ENCODE assay signal across 12 mouse cellular contexts in genomic region chr1:109983537-109983912, GRCm38 (mm10). TPM values are rescaled to one million over a fixed set of nuclear protein-coding genes. Genes with fewer than 3 reads are reported as not detected.
A peak's percentile ranks its signal among the peaks of the same experiment; 100 is the strongest.
DNase-seq lines count a peak whose midpoint lies in the region; ATAC-seq and TF ChIP-seq lines count a peak whose summit lies in the region.
"Had no signal": no experiment of that assay in that cellular context is flagged by ENCODE, and none has a peak within 500 bp of the region (broad histone marks: within the 10 kb centered on the region; RNA-seq: fewer than 3 reads in every experiment).

No protein-coding gene starts in this region.

- peak overlapping the region; percentile 93 for H3K4me2 ChIP-seq in heart, embryonic 11.5 days
- peak overlapping the region; percentile 88 for H3K4me2 ChIP-seq in forebrain, embryonic 12.5 days
- peak overlapping the region; percentile 86; the same call in 1 of the 2 replicates for H3K4me2 ChIP-seq in limb, embryonic 14.5 days (replicated peaks; ENCODE audit: low read depth, low read length, severe bottlenecking)

- H3K9ac ChIP-seq in heart, embryonic 11.5 days (ENCODE audit: low read depth, low read length), result no peak overlapping the region
- H3K9ac ChIP-seq in forebrain, embryonic 12.5 days, result 0 out of 2 replicates have a peak overlapping the region, but pooled peaks have one; percentile 68
- no peak overlapping the region for H3K9ac ChIP-seq in limb, embryonic 14.5 days (ENCODE audit: low read depth, low read length, severe bottlenecking)
- H3K9ac ChIP-seq: liver, postnatal 0 days had no signal

- H3K36me3 ChIP-seq in heart, embryonic 11.5 days (ENCODE audit: control insufficient read depth, insufficient read depth, low read length), result no peaks in the 10 kb centered on the region
- H3K36me3 ChIP-seq in forebrain, embryonic 12.5 days (replicated peaks), result no peaks in the 10 kb centered on the region
- no peaks in the 10 kb centered on the region for H3K36me3 ChIP-seq in limb, embryonic 14.5 days (ENCODE audit: control insufficient read depth, insufficient read depth, low read length)

- no peaks in the 10 kb centered on the region; the same call in 1 of the 2 replicates for H3K4me1 ChIP-seq in heart, embryonic 11.5 days (ENCODE audit: control insufficient read depth, insufficient read depth, low read length)
- peaks cover 16% of the 10 kb centered on the region for H3K4me1 ChIP-seq in forebrain, embryonic 12.5 days
- H3K4me1 ChIP-seq in limb, embryonic 14.5 days (ENCODE audit: control insufficient read depth, insufficient read depth, low read length), result no peaks in the 10 kb centered on the region; the same call in 1 of the 2 replicates

- no peaks in the 10 kb centered on the region for H3K9me3 ChIP-seq in heart, embryonic 11.5 days (replicated peaks; ENCODE audit: control insufficient read depth, low read length)
- H3K9me3 ChIP-seq in forebrain, embryonic 12.5 days, result no peaks in the 10 kb centered on the region
- no peaks in the 10 kb centered on the region for H3K9me3 ChIP-seq in limb, embryonic 14.5 days (ENCODE audit: control insufficient read depth, low read length)

- H3K27me3 ChIP-seq in heart, embryonic 11.5 days (ENCODE audit: control insufficient read depth, insufficient read depth, low read length), result peaks cover 10% of the 10 kb centered on the region
- no peaks in the 10 kb centered on the region for H3K27me3 ChIP-seq in forebrain, embryonic 12.5 days
- peaks cover 13% of the 10 kb centered on the region for H3K27me3 ChIP-seq in limb, embryonic 14.5 days (ENCODE audit: control insufficient read depth, insufficient read depth, low read length)

- no peak for DNase-seq in heart, postnatal 10 days
- DNase-seq in limb, embryonic 14.5 days (ENCODE audit: low spot score), result no peak
- DNase-seq in adrenal gland, postnatal 25 days, result no peak
- DNase-seq in c-Kit-positive CD71-positive TER-119-positive erythroid progenitor cells, embryonic 14.5 days (ENCODE audit: low spot score), result no peak
- DNase-seq in right cerebral cortex, postnatal 4 days, result no peak
- DNase-seq: B cell, adult 2 months; kidney, adult 11 months; liver, postnatal 0 days had no signal

- H3K4me3 ChIP-seq in heart, embryonic 11.5 days (ENCODE audit: low read depth, low read length), result no peak overlapping the region; the same call in 1 of the 2 replicates
- peak overlapping the region; percentile 56 for H3K4me3 ChIP-seq in forebrain, embryonic 12.5 days (replicated peaks)
- peak overlapping the region; percentile 52; the same call in 1 of the 2 replicates for H3K4me3 ChIP-seq in limb, embryonic 14.5 days (replicated peaks; ENCODE audit: low read length)
- H3K4me3 ChIP-seq: erythroblast, embryonic 14.5 days had no signal

- intact Hi-C loops in heart, postnatal 10 days (cut with DNase I), result no loop called here

- H3K27ac ChIP-seq in heart, embryonic 11.5 days (ENCODE audit: low read depth, low read length), result no peak overlapping the region
- peak overlapping the region; percentile 79 for H3K27ac ChIP-seq in forebrain, embryonic 12.5 days
- H3K27ac ChIP-seq in limb, embryonic 14.5 days (replicated peaks; ENCODE audit: low read depth, low read length), result no peak overlapping the region

- no peak for TF ChIP-seq POLR2A in limb, embryonic 14.5 days (IDR thresholded peaks at IDR 0.05; ENCODE audit: borderline replicate concordance, extremely low read depth, insufficient read depth, insufficient read length)

- ATAC-seq in heart, embryonic 11.5 days (replicated peaks; ENCODE audit: insufficient number of reproducible peaks, low FRiP score, low TSS enrichment), result no peak
- ATAC-seq in cerebellum, adult (ENCODE audit: insufficient number of reproducible peaks, low FRiP score, low TSS enrichment), result peak; percentile 54
- ATAC-seq in forebrain, embryonic 12.5 days (ENCODE audit: low FRiP score), result no peak
- ATAC-seq in limb, embryonic 14.5 days (ENCODE audit: low FRiP score, low read depth), result no peak
- ATAC-seq: liver, postnatal 0 days had no signal

- WGBS in heart, embryonic 11.5 days (ENCODE audit: insufficient replicate concordance), result 32% methylated on average over 6 of the region's 6 CpGs
- WGBS in forebrain, embryonic 12.5 days, result 7% methylated on average over 6 of the region's 6 CpGs
- 30% methylated on average over 6 of the region's 6 CpGs for WGBS in limb, embryonic 14.5 days

RNA-seq across cellular contexts. Expression of gene Cdh7, which starts 1.3 kb away (rescaled TPM):
- polyA plus RNA-seq in heart, embryonic 11.5 days (2014; fragmentation: Nextera tagmentation; extraction: Ambion mirVana), result 0.38 and 0.66 TPM in 2 replicates
- not detected for total RNA-seq in heart, postnatal 10 days (2021)
- 11.9 and 15.2 TPM in 2 replicates for polyA plus RNA-seq in forebrain, embryonic 12.5 days (2016; fragmentation: Nextera tagmentation; extraction: Ambion mirVana)
- 1.5 and 2.1 TPM in 2 replicates for polyA plus RNA-seq in limb, embryonic 14.5 days (2012; rRNA removed)
- 0.55 TPM in 2 replicates for polyA plus RNA-seq in limb, embryonic 14.5 days (2014; fragmentation: Nextera tagmentation; extraction: Ambion mirVana)
- total RNA-seq in adrenal gland, postnatal 25 days (2021), result not detected in 2 replicates
- polyA plus RNA-seq: erythroblast, embryonic 14.5 days; liver, postnatal 0 days had no signal
